Mouse (Mus musculus) midbrain, embryonic 10.5 days (tissue): ENCODE results near the gene Fam83e. TPM values are rescaled to one million over a fixed set of nuclear protein-coding genes. Genes with fewer than 3 reads are reported as not detected.

Source experiments
- DNase-seq: peaks from one replicate; pipeline ENCODE4 v3.0.0-alpha.2; 2017; ENCODE audit warnings: low spot score
- H3K27ac ChIP-seq: fragments of 300-500 bp; sonication (generic); replicated peaks from 2 replicates; pipeline ENCODE4 v1.5.1; 2016; ENCODE audit warnings: mild to moderate bottlenecking
- H3K27me3 ChIP-seq: fragments of 300-500 bp; sonication (generic); 2 replicates; pipeline ENCODE4 v1.6.1; 2016; ENCODE audit warnings: low read depth, mild to moderate bottlenecking; ENCODE audit not compliant: poor library complexity, severe bottlenecking
- H3K36me3 ChIP-seq: fragments of 300-500 bp; sonication (generic); 2 replicates; pipeline ENCODE4 v1.6.1; 2016; ENCODE audit warnings: mild to moderate bottlenecking, moderate library complexity
- H3K4me1 ChIP-seq: fragments of 300-500 bp; sonication (generic); 2 replicates; pipeline ENCODE4 v1.6.1; 2016
- H3K4me3 ChIP-seq: fragments of 300-500 bp; sonication (generic); 2 replicates; pipeline ENCODE4 v1.5.1; 2016; ENCODE audit warnings: mild to moderate bottlenecking, moderate library complexity
- H3K9me3 ChIP-seq: fragments of 300-500 bp; sonication (generic); replicated peaks from 2 replicates; pipeline ENCODE4 v1.6.1; 2016; ENCODE audit warnings: mild to moderate bottlenecking
- WGBS: fragments of 180-500 bp; shearing (Covaris S2); methylation state at CpG from one replicate; pipeline ENCODE4 v1.1.7; 2016; 5-methylcytosine and 5-hydroxymethylcytosine counted together
- polyA plus RNA-seq: library from polyadenylated mRNA; unstranded; fragments of >200 nt; fragmentation: Nextera tagmentation; extraction: Ambion mirVana; gene quantifications from 2 replicates; pipeline ENCODE4 v1.2.1, GENCODE M21; 2016

The Fam83e gene
- polyA plus RNA-seq, 1 experiment from 2014 or later: 1.7 TPM

DNA sequence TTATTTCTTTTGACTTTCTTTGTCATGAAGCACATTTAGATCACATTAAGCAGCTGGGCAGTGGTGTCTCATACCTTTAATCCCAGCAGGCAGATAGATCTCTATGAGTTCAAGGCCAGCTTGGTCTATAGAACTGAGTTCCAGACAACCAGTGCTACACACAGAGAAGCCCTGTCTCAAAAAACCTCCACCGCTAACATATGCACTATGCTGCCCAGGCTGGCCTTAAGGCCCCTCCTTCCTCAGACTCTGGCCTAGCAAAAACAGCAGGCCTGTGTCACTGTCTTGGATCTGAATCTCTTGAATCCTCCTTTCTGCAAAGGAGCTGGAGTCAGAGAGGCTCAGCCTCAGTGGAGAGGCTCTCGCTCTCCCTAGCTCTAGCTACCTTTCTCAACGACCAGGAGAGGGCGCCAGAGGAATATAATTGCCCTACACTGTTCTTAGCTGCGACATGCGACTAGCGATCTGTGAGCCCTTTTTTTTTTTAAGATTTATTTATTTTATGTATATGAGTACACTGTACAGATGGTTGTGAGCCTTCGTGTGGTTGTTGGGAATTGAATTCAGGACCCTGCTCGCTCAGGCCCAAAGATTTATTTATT is 18.3 kb downstream of the Fam83e start:
- no peaks in the 10 kb centered on the region for H3K36me3 ChIP-seq
- H3K27ac ChIP-seq: no peak overlapping the region
- WGBS: 10% methylated on average over 9 of the region's 9 CpGs
- no peaks in the 10 kb centered on the region for H3K9me3 ChIP-seq
- peaks cover 22% of the 10 kb centered on the region for H3K27me3 ChIP-seq
- peak; percentile 76 for DNase-seq
- H3K4me1 ChIP-seq: peaks cover 9% of the 10 kb centered on the region; the same call in 1 of the 2 replicates
- no peak overlapping the region for H3K4me3 ChIP-seq

DNA sequence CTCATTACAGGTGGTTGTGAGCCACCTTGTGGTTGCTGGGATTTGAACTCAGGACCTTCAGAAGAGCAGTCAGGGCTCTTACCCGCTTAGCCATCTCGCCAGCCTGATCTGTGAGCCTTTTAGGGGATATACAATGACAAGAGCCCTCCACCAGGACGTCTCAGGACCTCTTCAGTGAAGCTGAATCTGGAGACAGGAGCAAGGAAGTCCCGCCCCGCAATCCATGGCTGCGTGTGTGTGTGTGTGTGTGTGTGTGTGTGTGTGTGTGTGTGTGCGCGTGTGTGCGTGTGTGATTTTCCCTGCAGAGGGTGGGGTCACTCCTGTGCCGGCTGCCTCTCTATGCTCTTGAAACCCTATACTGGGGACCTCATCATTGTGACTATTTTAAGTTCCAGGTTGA is 18.8 kb downstream of the Fam83e start:
- no peaks in the 10 kb centered on the region for H3K36me3 ChIP-seq
- peaks cover 22% of the 10 kb centered on the region for H3K27me3 ChIP-seq
- H3K9me3 ChIP-seq: no peaks in the 10 kb centered on the region
- WGBS: 70% methylated on average over 10 of the region's 10 CpGs
- H3K4me3 ChIP-seq: no peak overlapping the region
- peaks cover 9% of the 10 kb centered on the region; the same call in 1 of the 2 replicates for H3K4me1 ChIP-seq
- no peak for DNase-seq
- no peak overlapping the region for H3K27ac ChIP-seq

- peaks cover under 1% of the 10 kb centered on the region; the same call in 1 of the 2 replicates for H3K9me3 ChIP-seq
- 85% methylated on average over 12 of the region's 12 CpGs for WGBS
Measured at GRCm38 (mm10) chr7:45741308-45741707, 20.3 kb downstream of the Fam83e start.

DNA sequence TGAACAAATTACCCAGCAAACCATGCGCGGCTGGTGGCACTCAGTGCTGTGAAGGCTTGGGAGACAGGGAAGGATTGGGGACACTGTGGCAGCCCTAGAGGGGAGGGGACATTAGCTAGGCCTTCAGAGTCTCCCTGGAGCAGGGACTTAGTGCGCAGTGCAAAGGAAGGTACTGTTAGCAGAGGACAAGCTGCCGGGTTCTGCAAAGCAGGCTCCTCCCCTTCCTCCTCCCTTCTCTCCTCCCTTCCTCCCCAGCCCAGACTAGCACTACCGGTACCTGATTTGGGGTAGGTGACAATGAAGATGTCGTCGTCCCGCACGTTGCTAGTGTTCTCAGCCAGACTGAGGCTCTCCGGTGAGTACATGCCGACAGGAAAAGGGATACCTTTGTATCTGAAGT is 20.8 kb downstream of the Fam83e start:
- WGBS: 38% methylated on average over 11 of the region's 11 CpGs
- no peak for DNase-seq
- Histone ChIP-seq H3K9me3 (peaks cover 5% of the 10 kb centered on the region; the same call in 1 of the 2 replicates), H3K36me3 (no peaks in the 10 kb centered on the region), H3K27me3 (peaks cover 22% of the 10 kb centered on the region), H3K27ac (no peak overlapping the region), H3K4me1 (peaks cover 9% of the 10 kb centered on the region; the same call in 1 of the 2 replicates), H3K4me3 (no peak overlapping the region)

More at GRCm38 (mm10) chr7:45741308-45741707, 20.3 kb downstream of the Fam83e start:
- Histone ChIP-seq H3K4me3 (no peak overlapping the region), H3K4me1 (peaks cover 9% of the 10 kb centered on the region; the same call in 1 of the 2 replicates), H3K27ac (no peak overlapping the region), H3K27me3 (peaks cover 22% of the 10 kb centered on the region), H3K36me3 (no peaks in the 10 kb centered on the region)
- no peak for DNase-seq

DNA sequence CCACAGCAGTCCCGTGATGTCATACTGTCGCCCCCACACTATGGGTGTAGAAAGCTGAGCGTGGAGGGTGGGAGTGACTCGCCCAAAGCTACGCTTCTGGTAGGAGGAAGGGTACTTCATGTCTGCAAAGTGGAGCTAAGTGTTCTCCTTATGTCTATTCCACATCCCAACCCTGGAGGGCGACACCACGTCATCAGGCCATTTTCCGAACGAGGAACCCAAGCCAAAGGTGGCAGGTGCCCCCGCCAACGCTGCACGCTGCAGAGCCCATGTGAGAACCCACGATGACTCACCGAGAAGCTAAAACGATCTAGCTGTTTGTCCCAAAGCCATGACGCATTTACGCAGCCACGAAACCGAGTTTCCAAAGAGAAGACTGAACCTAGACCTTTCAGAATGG is 21.3 kb downstream of the Fam83e start:
- Histone ChIP-seq H3K36me3 (no peaks in the 10 kb centered on the region), H3K9me3 (peaks cover 8% of the 10 kb centered on the region; the same call in 1 of the 2 replicates), H3K4me1 (peaks cover 9% of the 10 kb centered on the region; the same call in 1 of the 2 replicates), H3K27ac (no peak overlapping the region), H3K27me3 (peaks cover 22% of the 10 kb centered on the region), H3K4me3 (no peak overlapping the region)
- 32% methylated on average over 19 of the region's 19 CpGs for WGBS
- DNase-seq: no peak

GRCm38 (mm10) chr7:45744387-45744786 is 23.4 kb downstream of the Fam83e start:
- H3K4me1 ChIP-seq: peaks cover 12% of the 10 kb centered on the region
- 54% methylated on average over 2 of the region's 2 CpGs for WGBS
- no peak overlapping the region for H3K4me3 ChIP-seq
- H3K36me3 ChIP-seq: no peaks in the 10 kb centered on the region
- DNase-seq: no peak
- peaks cover 22% of the 10 kb centered on the region for H3K27me3 ChIP-seq
- no peak overlapping the region for H3K27ac ChIP-seq
- H3K9me3 ChIP-seq: peaks cover 8% of the 10 kb centered on the region; the same call in 1 of the 2 replicates

GRCm38 (mm10) chr7:45746518-45746917 is 25.5 kb downstream of the Fam83e start:
- no peak for DNase-seq
- Histone ChIP-seq H3K36me3 (no peaks in the 10 kb centered on the region), H3K4me1 (peaks cover 16% of the 10 kb centered on the region), H3K27me3 (peaks cover 10% of the 10 kb centered on the region), H3K27ac (no peak overlapping the region), H3K9me3 (peaks cover 8% of the 10 kb centered on the region; the same call in 1 of the 2 replicates), H3K4me3 (no peak overlapping the region)
- WGBS: 63% methylated on average over 6 of the region's 6 CpGs

DNA sequence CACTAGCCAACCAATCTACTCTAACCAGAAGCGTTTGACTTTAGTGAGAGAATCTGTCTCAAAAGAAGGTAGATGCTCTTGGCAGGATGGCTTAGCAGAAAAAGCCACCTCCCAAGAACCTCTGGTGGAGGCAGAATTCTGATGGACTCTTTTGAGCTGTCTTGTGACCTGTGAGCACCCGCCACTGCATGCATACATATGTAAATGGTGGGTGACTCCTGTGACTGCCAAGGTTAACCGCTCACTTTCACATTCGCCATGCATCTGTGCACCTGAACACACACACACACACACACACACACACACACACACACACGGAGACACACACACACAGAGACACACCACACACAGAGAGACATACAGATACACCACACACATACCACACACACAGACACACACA is 26.4 kb downstream of the Fam83e start:
- no peak overlapping the region for H3K4me3 ChIP-seq
- no peak overlapping the region for H3K27ac ChIP-seq
- 82% methylated on average over 5 of the region's 5 CpGs for WGBS
- H3K9me3 ChIP-seq: peaks cover 8% of the 10 kb centered on the region; the same call in 1 of the 2 replicates
- H3K36me3 ChIP-seq: no peaks in the 10 kb centered on the region
- DNase-seq: no peak
- H3K27me3 ChIP-seq: peaks cover under 1% of the 10 kb centered on the region
- H3K4me1 ChIP-seq: peaks cover 7% of the 10 kb centered on the region; the same call in 1 of the 2 replicates

- DNase-seq: no peak
- H3K4me3 ChIP-seq: no peak overlapping the region
- no peaks in the 10 kb centered on the region for H3K36me3 ChIP-seq
- H3K27ac ChIP-seq: no peak overlapping the region
- peaks cover 7% of the 10 kb centered on the region; the same call in 1 of the 2 replicates for H3K4me1 ChIP-seq
- 87% methylated on average over 7 of the region's 7 CpGs for WGBS
- H3K27me3 ChIP-seq: no peaks in the 10 kb centered on the region
- H3K9me3 ChIP-seq: peaks cover 8% of the 10 kb centered on the region; the same call in 1 of the 2 replicates
Measured at GRCm38 (mm10) chr7:45748110-45748509, 27.1 kb downstream of the Fam83e start.

GRCm38 (mm10) chr7:45749401-45749800 is 28.4 kb downstream of the Fam83e start:
- no peak overlapping the region for H3K4me3 ChIP-seq
- H3K27me3 ChIP-seq: no peaks in the 10 kb centered on the region
- no peaks in the 10 kb centered on the region for H3K36me3 ChIP-seq
- peaks cover 7% of the 10 kb centered on the region; the same call in 1 of the 2 replicates for H3K4me1 ChIP-seq
- 56% methylated on average over 10 of the region's 10 CpGs for WGBS
- peaks cover 8% of the 10 kb centered on the region; the same call in 1 of the 2 replicates for H3K9me3 ChIP-seq
- H3K27ac ChIP-seq: 0 out of 2 replicates have a peak overlapping the region, but pooled peaks have one; percentile 49
- no peak for DNase-seq

GRCm38 (mm10) chr7:45750162-45750561 is 29.1 kb downstream of the Fam83e start:
- H3K27ac ChIP-seq: no peak overlapping the region
- DNase-seq: no peak
- no peaks in the 10 kb centered on the region for H3K36me3 ChIP-seq
- H3K9me3 ChIP-seq: peaks cover 8% of the 10 kb centered on the region; the same call in 1 of the 2 replicates
- 82% methylated on average over 9 of the region's 9 CpGs for WGBS
- H3K27me3 ChIP-seq: no peaks in the 10 kb centered on the region
- no peak overlapping the region for H3K4me3 ChIP-seq
- H3K4me1 ChIP-seq: peaks cover 7% of the 10 kb centered on the region; the same call in 1 of the 2 replicates

GRCm38 (mm10) chr7:45755703-45756102 is 34.7 kb downstream of the Fam83e start:
- DNase-seq: no peak
- Histone ChIP-seq H3K36me3 (no peaks in the 10 kb centered on the region), H3K9me3 (no peaks in the 10 kb centered on the region), H3K27me3 (peaks cover 33% of the 10 kb centered on the region), H3K4me1 (peaks cover 7% of the 10 kb centered on the region), H3K27ac (no peak overlapping the region), H3K4me3 (no peak overlapping the region)
- WGBS: 59% methylated on average over 6 of the region's 6 CpGs

DNA sequence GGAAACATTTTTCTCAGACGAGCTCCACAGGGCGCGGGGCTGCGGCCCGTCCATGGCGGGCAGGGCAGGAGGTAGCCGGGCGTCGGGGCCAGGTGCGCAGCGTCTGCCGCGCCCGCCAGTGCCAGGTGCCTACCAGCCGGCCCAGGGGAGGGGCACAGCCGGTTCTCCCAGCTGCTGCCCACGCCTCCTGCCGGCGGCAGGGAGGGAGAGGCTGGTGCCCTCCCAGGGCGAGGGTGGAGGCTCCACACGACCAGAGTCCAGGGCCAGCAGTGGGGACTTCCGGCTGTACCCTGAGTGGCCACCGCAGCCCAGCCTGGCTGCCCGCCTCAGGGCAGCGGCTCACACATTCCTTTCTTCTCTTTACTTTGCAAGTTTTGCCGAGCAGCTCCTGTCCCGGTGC is 38.4 kb downstream of the Fam83e start:
- no peak for DNase-seq
- H3K9me3 ChIP-seq: no peaks in the 10 kb centered on the region
- peaks cover 7% of the 10 kb centered on the region for H3K4me1 ChIP-seq
- peak overlapping the region; percentile 69 for H3K27ac ChIP-seq
- H3K36me3 ChIP-seq: no peaks in the 10 kb centered on the region
- peak overlapping the region; percentile 46 for H3K4me3 ChIP-seq
- H3K27me3 ChIP-seq: peaks cover 36% of the 10 kb centered on the region
- 10% methylated on average over 27 of the region's 27 CpGs for WGBS
